Mouse (Mus musculus) kidney, embryonic 14.5 days (tissue): Measurements from ENCODE around the gene Ssbp2. TPM values are rescaled to one million over a fixed set of nuclear protein-coding genes. Genes with fewer than 3 reads are reported as not detected.

Experiments
- ATAC-seq: fragments of 200-750 bp; cut with Nextera tagmentation; 2 replicates; pipeline ENCODE4 v1.8.0; 2017; ENCODE audit warnings: moderate number of reproducible peaks, mild to moderate bottlenecking, moderate TSS enrichment, moderate library complexity; ENCODE audit not compliant: low FRiP score, low TSS enrichment
- H3K27ac ChIP-seq: fragments of 300-500 bp; sonication (generic); 2 replicates; pipeline ENCODE4 v1.5.1; 2014; ENCODE audit warnings: low read depth, mild to moderate bottlenecking, low read length, moderate library complexity, mixed read lengths
- H3K27me3 ChIP-seq: fragments of 300-500 bp; sonication (generic); 2 replicates; pipeline ENCODE4 v1.6.1; 2014; ENCODE audit warnings: mild to moderate bottlenecking, low read length; ENCODE audit not compliant: control insufficient read depth, insufficient read depth
- H3K36me3 ChIP-seq: fragments of 300-500 bp; sonication (generic); 2 replicates; pipeline ENCODE4 v1.6.1; 2014; ENCODE audit warnings: low read length, mixed read lengths; ENCODE audit not compliant: control insufficient read depth, insufficient read depth
- H3K4me1 ChIP-seq: fragments of 300-500 bp; sonication (generic); 2 replicates; pipeline ENCODE4 v1.6.1; 2014; ENCODE audit warnings: low read length, mixed read lengths; ENCODE audit not compliant: control insufficient read depth, insufficient read depth
- H3K4me2 ChIP-seq: fragments of 300-500 bp; sonication (generic); replicated peaks from 2 replicates; pipeline ENCODE4 v1.6.1; 2014; ENCODE audit warnings: low read depth, mild to moderate bottlenecking, low read length
- H3K4me3 ChIP-seq: fragments of 300-500 bp; sonication (generic); 2 replicates; pipeline ENCODE4 v1.5.1; 2014; ENCODE audit warnings: mild to moderate bottlenecking, low read length
- H3K9ac ChIP-seq: fragments of 300-500 bp; sonication (generic); 2 replicates; pipeline ENCODE4 v1.6.1; 2014; ENCODE audit warnings: low read depth, mild to moderate bottlenecking, low read length, moderate library complexity
- H3K9me3 ChIP-seq: fragments of 300-500 bp; sonication (generic); 2 replicates; pipeline ENCODE4 v1.6.1; 2016; ENCODE audit warnings: low read length; ENCODE audit not compliant: control insufficient read depth
- WGBS: fragments of 180-500 bp; shearing (Covaris S2); extraction: QIAGEN DNeasy Blood & Tissue Kit; methylation state at CpG from one replicate; pipeline ENCODE4 v1.1.7; 2014; 5-methylcytosine and 5-hydroxymethylcytosine counted together
- polyA plus RNA-seq: library from polyadenylated mRNA; unstranded; fragments of >200 nt; fragmentation: Nextera tagmentation; extraction: Ambion mirVana; gene quantifications from 2 replicates; pipeline ENCODE4 v1.2.1, GENCODE M21; 2014

Ssbp2 gene
- polyA plus RNA-seq, 1 experiment from 2014 or later = 140 TPM

- no peak overlapping the region for H3K27ac ChIP-seq
- peaks cover 16% of the 10 kb centered on the region for H3K36me3 ChIP-seq
- H3K9me3 ChIP-seq = no peaks in the 10 kb centered on the region
- no peak overlapping the region for H3K4me2 ChIP-seq
- no peak overlapping the region for H3K4me3 ChIP-seq
- no peaks in the 10 kb centered on the region for H3K27me3 ChIP-seq
- ATAC-seq = no peak
- H3K9ac ChIP-seq = no peak overlapping the region
- WGBS = 82% methylated on average over 3 of the region's 3 CpGs
- no peaks in the 10 kb centered on the region for H3K4me1 ChIP-seq
Measured at GRCm38 (mm10) chr13:91536711-91537110, 76.6 kb downstream of the Ssbp2 start.

- no peak overlapping the region for H3K4me2 ChIP-seq
- H3K27ac ChIP-seq = no peak overlapping the region
- 95% methylated on average over 2 of the region's 2 CpGs for WGBS
- H3K9me3 ChIP-seq = no peaks in the 10 kb centered on the region
- H3K27me3 ChIP-seq = no peaks in the 10 kb centered on the region
- no peaks in the 10 kb centered on the region for H3K4me1 ChIP-seq
- no peak overlapping the region for H3K9ac ChIP-seq
- ATAC-seq = no peak
- H3K4me3 ChIP-seq = no peak overlapping the region
- H3K36me3 ChIP-seq = peaks cover 7% of the 10 kb centered on the region
Measured at GRCm38 (mm10) chr13:91540145-91541068, 80.3 kb downstream of the Ssbp2 start.

- no peaks in the 10 kb centered on the region for H3K27me3 ChIP-seq
- no peak for ATAC-seq
- WGBS = 97% methylated on average over 6 of the region's 6 CpGs
- no peak overlapping the region for H3K4me2 ChIP-seq
- no peaks in the 10 kb centered on the region for H3K4me1 ChIP-seq
- H3K4me3 ChIP-seq = no peak overlapping the region
- H3K27ac ChIP-seq = no peak overlapping the region
- H3K9ac ChIP-seq = no peak overlapping the region
- H3K9me3 ChIP-seq = no peaks in the 10 kb centered on the region
- peaks cover 7% of the 10 kb centered on the region for H3K36me3 ChIP-seq
Measured at GRCm38 (mm10) chr13:91541069-91541429, 81.0 kb downstream of the Ssbp2 start.

- H3K27me3 ChIP-seq = no peaks in the 10 kb centered on the region
- H3K4me3 ChIP-seq = no peak overlapping the region
- peaks cover 7% of the 10 kb centered on the region for H3K36me3 ChIP-seq
- H3K4me1 ChIP-seq = no peaks in the 10 kb centered on the region
- no peaks in the 10 kb centered on the region for H3K9me3 ChIP-seq
- no peak overlapping the region for H3K4me2 ChIP-seq
- no peak for ATAC-seq
- no peak overlapping the region for H3K27ac ChIP-seq
- 91% methylated on average over 5 of the region's 5 CpGs for WGBS
- H3K9ac ChIP-seq = no peak overlapping the region
Measured at GRCm38 (mm10) chr13:91543555-91543954, 83.5 kb downstream of the Ssbp2 start.

- Histone ChIP-seq H3K27ac (no peak overlapping the region), H3K4me3 (no peak overlapping the region), H3K36me3 (peaks cover 6% of the 10 kb centered on the region; the same call in 1 of the 2 replicates), H3K9ac (no peak overlapping the region), H3K4me2 (no peak overlapping the region), H3K4me1 (no peaks in the 10 kb centered on the region), H3K9me3 (no peaks in the 10 kb centered on the region), H3K27me3 (no peaks in the 10 kb centered on the region)
- WGBS = 76% methylated on average over 6 of the region's 6 CpGs
- no peak for ATAC-seq
Measured at GRCm38 (mm10) chr13:91564047-91564446, 104.0 kb downstream of the Ssbp2 start.

GRCm38 (mm10) chr13:91564755-91565154, 104.7 kb downstream of the Ssbp2 start:
- H3K9me3 ChIP-seq = no peaks in the 10 kb centered on the region
- ATAC-seq = no peak
- WGBS = 91% methylated on average over 6 of the region's 6 CpGs
- no peak overlapping the region for H3K27ac ChIP-seq
- no peak overlapping the region for H3K4me2 ChIP-seq
- H3K27me3 ChIP-seq = no peaks in the 10 kb centered on the region
- no peaks in the 10 kb centered on the region for H3K4me1 ChIP-seq
- H3K4me3 ChIP-seq = no peak overlapping the region
- no peak overlapping the region for H3K9ac ChIP-seq
- peaks cover 6% of the 10 kb centered on the region; the same call in 1 of the 2 replicates for H3K36me3 ChIP-seq

GRCm38 (mm10) chr13:91581504-91581903, 121.4 kb downstream of the Ssbp2 start:
- Histone ChIP-seq H3K27ac (no peak overlapping the region), H3K4me3 (no peak overlapping the region), H3K4me2 (no peak overlapping the region), H3K9me3 (no peaks in the 10 kb centered on the region), H3K4me1 (no peaks in the 10 kb centered on the region), H3K36me3 (no peaks in the 10 kb centered on the region), H3K27me3 (no peaks in the 10 kb centered on the region), H3K9ac (no peak overlapping the region)
- ATAC-seq = no peak

GRCm38 (mm10) chr13:91582212-91582611, 122.1 kb downstream of the Ssbp2 start:
- ATAC-seq = peak; percentile 73
- Histone ChIP-seq H3K27me3 (no peaks in the 10 kb centered on the region), H3K36me3 (no peaks in the 10 kb centered on the region), H3K9me3 (no peaks in the 10 kb centered on the region), H3K4me3 (no peak overlapping the region), H3K4me2 (no peak overlapping the region), H3K4me1 (no peaks in the 10 kb centered on the region), H3K9ac (no peak overlapping the region), H3K27ac (no peak overlapping the region)

- Histone ChIP-seq H3K9ac (no peak overlapping the region), H3K27me3 (no peaks in the 10 kb centered on the region), H3K4me2 (no peak overlapping the region), H3K36me3 (no peaks in the 10 kb centered on the region), H3K4me3 (no peak overlapping the region), H3K27ac (no peak overlapping the region), H3K4me1 (no peaks in the 10 kb centered on the region), H3K9me3 (no peaks in the 10 kb centered on the region)
- WGBS = 77% methylated on average over 5 of the region's 5 CpGs
- ATAC-seq = no peak
Measured at GRCm38 (mm10) chr13:91586368-91586767, 126.3 kb downstream of the Ssbp2 start.
